Mouse (Mus musculus) adrenal gland, adult 2 months (tissue): ENCODE results near the gene Fat3. TPM values are rescaled to one million over a fixed set of nuclear protein-coding genes. Genes with fewer than 3 reads are reported as not detected.

Source experiments
- DNase-seq: peaks from one replicate; pipeline ENCODE4 v3.0.0; 2021
- polyA plus RNA-seq: library from polyadenylated mRNA; depleted of rRNA; stranded (reverse); fragments of >200 nt; gene quantifications from 2 replicates; pipeline ENCODE4 v1.2.3, GENCODE M21; 2012
- total RNA-seq, 2 experiments: library from RNA; stranded (reverse); gene quantifications; 2 replicates each; pipeline ENCODE4 v1.2.3; 2021

Fat3 gene
- total and polyA plus RNA-seq, 3 experiments, result 0.99 to 3.0 (median 2.5) TPM

DNA sequence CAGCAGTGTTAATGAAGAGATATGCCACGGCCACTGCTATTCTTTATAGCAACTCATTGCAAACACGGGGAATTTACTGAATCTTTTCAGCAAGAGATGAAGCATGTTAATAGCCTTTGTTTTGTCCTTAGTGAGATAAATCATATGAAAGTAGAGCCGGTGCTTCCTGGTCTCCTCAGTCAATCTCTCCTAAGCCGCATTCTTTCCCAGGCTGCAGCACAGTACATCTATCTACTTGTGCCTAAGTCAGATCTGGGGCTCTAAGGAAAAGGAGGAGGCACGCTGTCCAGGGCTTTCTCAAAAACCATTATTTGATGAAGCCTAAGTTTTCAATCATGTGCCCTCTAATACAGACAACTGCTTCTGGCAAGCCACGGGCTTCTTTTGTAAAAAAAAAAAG lies 361.8 kb downstream of the Fat3 start:
- DNase-seq, result no peak

DNA sequence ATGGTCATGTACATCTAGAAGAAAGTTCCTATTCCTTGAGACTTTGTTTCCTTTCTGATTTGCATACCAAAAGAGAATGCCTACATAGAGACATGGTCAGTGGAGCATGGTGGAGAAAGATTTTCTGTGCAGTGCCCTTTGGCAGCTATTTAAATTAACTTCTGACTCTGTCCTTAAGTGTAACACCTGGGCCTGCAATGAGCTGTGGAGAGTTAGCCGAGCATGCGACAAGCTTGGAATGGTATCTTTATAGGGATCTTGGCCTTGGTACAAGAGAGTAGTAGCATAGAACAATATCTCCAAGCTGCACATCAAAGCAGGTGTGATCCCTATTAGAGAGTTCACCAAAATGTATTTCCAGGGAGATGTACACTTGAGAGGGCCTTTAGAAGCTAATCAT lies 368.0 kb downstream of the Fat3 start:
- no peak for DNase-seq

DNA sequence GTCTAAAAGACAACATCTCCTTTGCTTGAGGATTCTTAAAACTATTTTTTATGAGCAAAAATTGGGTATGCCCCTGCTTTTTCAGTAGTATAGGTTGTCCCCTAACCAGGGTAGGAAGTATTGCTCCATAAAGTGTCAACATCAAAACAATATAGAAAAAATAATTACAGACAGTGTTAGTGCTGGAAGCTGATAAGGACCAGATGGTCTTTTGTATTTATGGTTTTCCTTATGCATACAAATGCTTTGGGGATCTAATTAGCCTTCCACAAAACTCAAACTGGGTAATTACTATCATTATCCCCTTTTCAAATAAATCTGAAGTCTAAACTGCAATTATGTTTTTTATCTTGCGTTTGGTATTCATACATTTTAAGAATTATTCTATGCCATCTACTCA lies 368.5 kb downstream of the Fat3 start:
- DNase-seq, result no peak

DNA sequence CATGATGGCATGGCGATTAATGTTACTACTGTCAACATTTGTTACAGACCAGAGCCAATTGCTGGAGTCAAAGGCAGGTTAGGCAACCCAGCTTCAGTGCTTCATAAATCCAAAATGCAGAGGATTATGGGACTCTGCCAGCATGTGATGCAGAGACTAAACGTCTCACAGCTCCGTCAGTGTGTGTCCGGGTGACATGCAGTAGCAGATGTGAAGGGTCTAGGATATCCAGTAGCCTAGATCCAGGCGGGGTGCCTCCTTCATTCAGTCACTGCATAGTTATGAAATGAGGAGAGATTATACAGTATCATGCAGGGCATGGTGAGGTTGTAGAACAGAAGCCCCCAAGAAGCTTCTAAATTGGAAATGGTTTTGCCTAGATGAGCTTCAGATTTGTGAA lies 379.3 kb downstream of the Fat3 start:
- no peak for DNase-seq

DNA sequence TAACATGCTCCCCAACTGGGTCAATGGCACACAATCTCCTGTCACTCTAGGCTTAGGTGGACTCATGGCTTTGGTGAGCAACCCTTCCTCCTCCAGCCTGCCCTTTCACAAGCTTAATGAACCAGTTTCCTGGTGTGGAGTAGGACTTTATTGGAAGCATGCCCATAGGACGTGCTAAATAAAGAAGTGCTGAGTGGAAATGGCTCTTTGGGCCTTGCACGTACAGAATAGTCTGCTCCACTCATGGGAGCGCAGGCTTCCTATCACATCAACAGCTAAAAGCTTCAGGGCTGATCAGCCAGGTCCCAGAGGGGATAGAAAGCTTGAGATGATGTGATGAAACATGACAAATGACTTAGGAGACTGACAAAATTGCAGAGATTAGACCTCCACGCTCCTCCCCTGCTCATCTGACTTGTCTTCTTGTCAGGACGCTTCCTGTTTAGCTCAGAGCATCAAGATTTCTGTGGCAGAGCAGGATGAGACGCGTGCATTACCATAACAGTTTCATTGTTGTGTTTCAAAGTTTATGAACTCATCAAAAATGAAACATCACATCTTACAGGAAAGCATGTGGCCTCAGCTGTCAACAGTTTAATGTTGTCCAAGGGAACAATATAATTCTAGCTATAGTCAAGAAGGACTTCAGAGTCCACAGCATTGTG lies 386.1 kb downstream of the Fat3 start:
- no peak for DNase-seq

DNA sequence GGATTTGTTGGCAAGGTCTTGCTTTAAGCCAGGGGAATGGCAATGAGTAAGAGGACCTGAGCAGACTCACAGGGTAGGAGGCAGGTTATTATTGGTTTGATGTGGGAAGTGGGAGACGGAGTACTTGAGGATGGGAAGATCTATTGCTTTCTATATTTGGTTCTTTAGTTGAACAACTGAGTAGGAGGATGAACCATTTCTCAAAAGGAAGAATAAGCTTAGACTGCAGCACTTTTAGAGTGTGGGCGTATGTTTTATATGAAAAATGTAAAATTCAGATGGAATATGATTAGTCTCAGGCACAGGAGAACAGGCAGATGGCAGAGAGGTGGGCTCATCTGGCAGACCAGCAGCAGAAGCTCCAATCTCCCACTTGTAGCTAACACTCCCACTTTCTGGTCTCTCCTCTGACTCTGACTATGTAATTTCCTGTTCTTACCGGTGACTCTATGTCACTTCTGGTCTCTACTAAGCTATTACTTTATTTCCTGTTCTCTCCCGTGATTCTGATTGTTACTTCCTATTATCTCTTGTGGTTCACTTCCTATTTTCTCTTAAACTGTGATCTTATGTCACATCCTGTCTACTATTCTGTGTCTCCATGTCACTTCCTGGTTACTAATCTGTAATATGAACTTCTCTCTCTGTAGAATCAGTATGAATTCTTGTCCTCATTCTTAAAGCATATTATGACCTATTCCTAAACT lies 387.0 kb downstream of the Fat3 start:
- DNase-seq, result no peak

DNA sequence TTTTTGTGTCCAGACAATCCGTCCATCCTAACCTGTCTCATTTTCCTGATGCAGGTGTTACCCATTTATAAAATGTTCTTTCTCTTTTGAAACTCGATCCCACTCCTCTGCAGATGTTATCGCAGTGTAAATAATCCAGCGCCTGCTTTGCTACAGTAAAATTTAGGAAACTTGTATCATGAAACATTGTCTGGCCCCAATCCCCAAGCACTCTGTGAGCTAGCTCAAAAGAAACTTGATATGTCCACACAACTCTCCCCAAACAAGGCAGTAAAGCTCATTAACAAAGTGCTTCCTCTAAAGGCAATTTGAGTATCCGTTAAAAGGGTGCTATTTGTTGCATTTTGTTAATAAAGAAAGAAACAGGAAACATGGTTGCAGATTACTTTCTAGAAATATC lies 393.2 kb downstream of the Fat3 start:
- no peak for DNase-seq

DNA sequence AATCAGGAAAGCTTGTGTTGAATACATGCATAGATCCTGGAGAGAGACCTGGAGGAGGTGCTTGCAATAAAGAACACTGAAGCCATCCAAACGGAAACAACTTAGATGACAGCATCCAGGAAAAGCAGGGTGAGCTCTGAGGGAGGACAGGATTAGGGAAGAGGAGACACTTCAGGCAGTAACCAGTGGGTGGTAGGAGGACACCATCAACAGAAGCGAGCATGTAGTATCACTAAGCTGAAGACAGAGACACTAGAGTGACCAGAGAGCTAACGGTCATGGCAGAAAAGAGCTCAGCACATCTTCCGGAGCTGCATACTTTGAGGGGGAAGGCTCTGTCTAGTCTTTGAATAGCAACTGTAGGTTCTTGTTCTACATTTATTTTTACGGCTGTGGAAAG lies 393.7 kb downstream of the Fat3 start:
- DNase-seq, result no peak

DNA sequence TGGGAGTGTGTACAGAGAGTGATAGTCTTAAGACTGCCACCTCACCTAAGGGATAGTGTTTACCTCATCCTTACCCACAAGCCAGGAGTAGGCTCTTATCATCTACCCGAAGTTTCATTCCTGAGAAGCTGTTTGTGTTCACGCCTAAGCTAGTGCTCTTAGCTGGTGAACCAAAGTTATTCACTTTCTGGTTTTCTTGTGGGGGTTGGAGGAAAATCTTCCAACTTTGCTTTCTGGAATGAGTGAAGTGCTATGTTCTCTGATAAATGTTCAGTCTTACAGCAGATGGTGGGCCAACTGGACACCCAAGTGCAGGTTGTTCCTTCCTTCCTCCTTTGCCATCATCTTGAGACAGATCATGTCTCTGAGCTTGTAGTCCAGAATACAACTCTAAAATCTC lies 402.5 kb downstream of the Fat3 start:
- DNase-seq, result no peak

DNA sequence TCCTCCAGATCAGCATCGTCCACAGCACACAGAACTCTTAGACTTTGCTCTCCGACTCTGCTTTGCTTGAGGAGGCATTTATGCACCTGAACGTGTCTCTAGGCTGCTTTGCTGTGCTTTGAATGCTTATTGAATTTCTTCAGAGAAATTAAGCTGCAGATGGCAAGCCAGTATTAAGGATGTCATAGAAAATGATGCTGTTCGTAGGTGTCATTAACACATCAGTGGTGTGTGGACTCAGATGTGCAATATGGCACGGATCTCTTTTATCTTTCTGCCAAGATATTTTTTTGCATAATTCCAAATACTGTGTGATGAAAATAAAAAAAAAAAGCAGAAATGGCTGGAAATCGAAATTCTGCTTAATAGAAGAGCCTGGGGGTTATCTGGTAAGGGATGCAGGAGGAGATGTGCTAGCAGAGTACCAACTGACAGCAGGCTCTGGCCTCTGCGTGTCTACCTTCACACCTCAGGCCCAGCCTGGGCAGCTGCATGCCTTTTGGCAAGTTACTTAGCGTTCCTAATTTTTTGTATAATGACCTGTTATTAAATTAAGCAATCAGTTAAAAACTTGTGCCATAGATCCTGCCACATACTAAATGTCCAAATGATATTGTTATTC lies 407.9 kb downstream of the Fat3 start:
- no peak for DNase-seq

DNA sequence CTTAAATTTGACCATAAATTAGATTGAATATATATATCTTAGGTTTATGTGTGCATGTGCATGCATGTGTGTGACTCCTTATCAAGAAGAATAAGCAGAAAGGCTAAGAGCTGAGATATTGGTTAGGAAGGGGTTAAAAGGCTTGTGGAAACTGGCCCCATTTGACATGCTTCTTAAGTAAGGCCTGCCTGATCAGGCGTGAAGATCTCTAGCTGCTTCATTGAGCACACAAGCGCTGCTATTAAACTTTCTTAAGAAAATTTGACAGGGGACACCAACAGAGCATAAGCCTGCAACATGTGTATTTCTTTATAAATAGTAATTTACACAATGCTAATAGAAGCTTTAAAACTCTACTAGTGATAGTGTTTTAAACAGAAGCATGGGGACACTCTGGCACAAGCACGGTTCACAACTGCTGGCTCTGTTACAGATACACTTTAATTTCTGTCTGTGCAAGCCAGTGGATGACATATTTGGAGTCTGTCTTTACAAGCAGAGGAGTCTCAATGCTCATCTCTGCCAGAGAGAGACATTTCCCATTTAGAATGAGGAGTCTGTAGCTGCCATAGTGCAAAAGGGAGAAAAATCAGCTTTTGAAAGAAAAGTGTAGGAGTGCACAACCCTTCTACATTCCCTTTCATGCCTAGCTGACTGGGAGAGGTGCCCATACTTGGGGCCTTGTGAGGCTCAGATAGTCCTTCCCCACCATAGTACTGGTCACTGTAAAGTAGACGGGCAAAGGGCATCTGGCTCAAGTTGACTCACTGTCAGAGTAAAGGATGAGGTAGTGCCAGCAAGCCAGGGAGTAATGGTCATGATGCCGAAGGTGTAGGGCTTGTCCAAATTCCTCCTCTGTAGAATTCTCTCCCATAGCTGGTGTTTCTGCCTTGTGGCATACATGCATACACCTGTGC lies 408.8 kb downstream of the Fat3 start:
- no peak for DNase-seq

DNA sequence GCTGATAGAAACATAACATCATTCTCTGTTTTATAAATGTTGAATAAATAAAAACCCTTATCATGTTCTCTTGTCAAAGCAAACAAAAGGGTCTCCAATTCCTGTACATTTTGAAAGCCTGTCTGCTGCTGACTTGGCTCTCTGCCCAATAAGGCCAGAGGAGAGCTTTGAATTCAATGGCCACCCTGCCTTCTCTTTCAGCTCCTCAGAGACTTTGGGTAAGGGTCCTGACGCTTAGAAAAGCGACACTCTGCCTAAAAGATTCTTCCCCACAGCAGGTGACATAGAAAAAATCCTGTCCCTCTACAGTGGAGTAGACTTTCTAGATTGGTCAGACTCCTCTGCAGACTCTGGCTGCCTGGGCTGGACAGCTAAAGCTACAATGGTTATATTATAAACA lies 421.8 kb downstream of the Fat3 start:
- DNase-seq, result no peak

DNA sequence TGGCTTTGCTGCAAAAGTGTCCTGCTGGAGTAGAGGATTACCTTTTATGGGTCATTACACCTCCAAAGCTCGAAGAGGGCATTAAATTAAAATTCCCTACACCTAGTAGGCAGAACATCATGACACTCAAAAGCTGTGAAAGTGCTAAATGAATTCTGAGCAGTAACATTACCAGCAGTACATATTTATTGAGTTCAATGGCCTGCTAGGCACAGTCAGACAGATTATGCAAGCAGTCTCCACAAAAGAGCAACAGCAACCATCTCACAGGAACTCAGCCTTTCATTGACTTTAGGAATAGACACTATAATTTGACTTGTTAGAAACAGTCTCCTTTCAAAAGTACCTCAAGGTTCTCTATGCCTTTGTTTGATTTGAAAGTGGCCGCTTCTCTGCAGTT lies 426.4 kb downstream of the Fat3 start:
- no peak for DNase-seq

DNA sequence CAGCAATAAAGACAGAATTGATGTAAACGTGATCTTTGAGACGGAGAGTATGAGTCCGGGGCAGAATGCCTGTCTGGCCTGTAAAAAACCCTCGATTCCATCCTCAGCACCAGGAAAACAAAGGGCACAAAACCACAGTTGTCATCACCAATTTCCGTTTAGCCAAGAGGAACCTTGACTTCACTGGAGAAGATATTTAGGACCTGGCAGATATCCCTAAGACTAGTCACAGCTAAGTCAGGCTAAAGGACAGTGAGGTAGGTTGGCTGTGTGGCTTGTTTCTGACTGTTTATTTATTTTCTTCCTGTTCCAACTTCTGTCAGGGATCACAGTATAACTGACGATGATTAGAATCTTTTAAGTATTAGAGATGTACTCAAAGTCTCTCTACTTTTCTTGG lies 427.0 kb downstream of the Fat3 start:
- peak; percentile 41 for DNase-seq

DNA sequence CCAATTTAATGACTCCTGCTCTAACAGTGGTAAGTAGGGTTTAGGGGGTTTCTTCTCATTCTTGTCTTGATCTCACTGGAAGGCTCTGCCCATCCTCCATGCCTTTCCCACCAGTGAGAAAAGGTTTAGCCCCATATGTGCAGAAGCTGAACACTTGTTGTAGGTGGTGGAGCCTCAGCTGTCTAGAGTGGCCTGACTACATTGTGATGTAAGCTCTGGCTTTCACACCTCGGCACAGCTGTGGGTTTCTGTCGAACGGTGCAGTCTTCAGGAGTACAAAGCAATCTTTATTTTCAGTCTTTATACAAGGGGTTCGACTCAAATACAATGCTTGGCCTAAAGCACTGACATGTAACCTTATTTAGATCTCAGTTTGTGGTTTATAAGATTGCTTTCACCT lies 437.6 kb downstream of the Fat3 start:
- DNase-seq, result no peak

DNA sequence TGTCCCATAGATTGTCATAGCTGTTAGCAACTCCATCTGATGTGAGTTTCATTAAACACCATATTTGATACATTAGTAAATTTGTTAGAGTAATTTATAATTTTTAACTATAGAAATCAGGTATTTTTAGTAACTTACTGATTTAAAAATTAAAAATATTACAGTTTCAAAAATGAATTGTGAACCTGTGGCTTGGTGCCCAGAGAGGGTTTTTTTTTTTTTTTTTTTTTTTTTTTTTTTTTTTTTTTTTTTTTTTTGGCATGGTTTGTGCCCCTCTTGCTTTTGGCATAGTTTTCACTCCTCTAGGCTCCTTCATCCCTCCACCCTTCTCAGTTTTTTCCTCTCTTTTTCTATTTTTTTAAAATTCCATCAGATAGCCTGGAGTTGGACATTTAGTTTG lies 438.6 kb downstream of the Fat3 start:
- no peak for DNase-seq

DNA sequence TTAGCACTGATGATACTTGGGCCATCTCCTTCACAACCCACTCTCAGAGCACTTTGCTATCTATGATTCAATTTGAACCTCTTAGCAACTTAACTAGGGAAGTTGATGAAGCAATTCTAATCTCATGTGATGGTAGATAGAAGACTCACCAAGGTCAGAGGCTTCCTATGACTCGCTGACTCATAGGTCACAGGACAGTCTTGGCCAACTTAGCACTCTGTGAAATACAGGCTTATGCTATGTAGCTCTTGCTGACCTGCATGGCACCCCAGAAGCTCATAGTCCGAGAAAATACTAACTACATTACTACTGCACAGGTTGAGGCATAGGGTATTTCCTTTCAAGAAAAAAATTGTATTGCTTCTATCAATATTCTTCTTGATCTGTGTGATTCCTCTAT lies 454.4 kb downstream of the Fat3 start:
- DNase-seq, result peak; percentile 74

DNA sequence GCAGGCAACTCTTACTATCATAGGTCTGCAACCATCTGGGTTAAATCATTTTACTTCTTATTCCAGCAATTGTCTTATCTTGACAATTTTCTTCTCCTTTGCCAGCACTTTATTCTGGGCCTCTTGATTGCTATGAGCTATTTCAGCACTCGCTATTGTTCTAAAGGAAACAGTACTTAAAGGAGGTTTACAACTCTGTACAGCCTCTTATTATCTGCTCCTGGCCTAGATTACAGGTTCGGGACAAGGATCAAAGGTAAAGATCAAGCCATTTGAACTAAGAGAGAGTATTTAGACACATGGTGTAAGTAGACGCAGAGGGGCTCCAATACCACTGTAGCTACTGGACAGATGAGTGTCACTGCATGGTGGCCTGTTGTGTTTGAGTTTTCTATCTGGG lies 463.7 kb downstream of the Fat3 start:
- DNase-seq, result no peak

DNA sequence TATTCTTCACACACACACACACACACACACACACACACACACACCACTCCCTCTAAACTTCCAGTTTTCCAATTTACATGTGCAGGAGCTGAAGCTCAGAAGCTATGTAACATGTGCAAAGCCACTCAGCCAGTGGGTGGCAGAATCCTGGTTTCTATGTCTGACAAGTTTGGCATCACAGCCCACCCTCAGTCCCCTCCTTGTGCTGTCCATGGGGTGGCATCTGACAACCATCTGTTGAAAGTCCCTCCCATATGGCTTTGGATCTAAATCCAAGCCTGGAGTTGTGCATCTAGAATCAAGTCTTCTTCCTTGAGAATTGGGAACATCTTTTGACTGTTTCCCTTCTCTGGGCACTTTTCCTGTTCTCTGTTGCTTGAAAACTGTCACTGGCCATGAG lies 464.7 kb downstream of the Fat3 start:
- no peak for DNase-seq

DNA sequence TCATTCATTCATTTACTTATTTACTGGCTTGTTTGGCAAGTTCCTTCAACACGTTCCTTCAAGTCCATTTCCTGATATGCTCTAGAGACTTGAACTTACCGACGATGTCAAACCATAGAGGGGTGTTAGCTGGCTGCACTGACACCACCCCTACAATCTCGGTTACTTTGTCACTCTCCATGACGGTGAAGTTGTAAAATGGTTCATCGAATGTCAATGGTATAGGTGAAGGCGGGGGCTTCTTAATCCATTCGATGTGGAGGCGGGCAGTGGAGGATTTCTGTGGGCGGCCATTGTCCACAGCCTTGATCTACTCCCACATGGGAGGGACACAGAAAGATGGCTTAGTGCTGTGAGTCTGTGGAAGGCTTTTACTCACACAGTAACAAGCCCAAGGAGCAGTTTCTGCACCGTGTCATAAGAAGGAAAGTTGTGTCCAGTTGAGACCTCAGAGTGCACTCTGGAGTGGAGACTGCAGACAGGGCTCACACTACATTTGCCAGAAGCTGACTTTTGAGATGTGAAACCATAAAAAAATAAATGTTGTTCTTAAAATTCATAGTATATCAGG lies 471.3 kb downstream of the Fat3 start:
- DNase-seq, result no peak

DNA sequence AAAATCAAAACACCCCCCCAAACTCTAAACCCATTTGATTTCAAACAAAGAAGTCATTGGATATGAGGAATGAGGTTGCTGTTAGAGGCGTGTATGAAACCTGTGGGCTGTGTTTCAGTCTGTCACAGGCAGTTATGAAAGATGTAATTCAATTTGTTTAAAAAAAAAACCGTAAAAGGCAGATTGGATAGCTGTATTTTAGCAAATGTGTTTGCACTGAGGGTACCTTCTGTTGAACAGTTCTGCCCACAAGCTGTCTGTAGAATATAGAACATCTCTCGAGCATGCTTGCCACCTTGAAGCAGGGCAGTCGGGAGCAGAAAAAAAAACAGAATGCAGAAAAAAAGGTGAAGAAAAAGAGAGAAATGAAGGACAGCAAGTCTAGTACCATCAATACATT lies 472.0 kb downstream of the Fat3 start:
- DNase-seq, result no peak

DNA sequence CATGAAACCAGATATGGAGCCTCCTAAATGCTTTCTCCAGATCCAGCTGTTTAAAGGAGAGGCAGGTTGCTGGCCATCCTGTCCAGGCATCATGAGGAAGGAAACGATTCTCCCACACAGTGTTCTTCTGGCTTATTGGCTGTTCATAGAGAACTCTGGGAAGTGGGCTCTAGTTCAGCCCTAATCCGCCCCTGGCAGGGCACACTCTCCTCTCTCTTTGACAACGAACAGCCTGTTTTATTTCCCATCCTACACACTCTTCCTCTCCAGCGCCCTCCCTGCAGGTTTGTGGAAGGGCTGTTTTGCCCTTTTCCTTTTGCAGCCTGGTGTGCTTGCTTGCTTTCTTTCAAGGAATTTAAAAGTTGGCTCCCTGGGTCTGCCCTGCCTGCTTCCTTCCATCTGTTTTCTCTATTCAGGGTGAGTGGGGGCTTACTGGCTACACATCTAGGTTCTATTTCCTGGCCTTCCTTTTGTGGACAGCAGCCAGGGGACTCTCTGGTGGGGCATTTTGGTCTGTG lies 472.6 kb downstream of the Fat3 start:
- no peak for DNase-seq
